Mouse (Mus musculus): ENCODE results near the gene Olfr675. TPM values are rescaled to one million over a fixed set of nuclear protein-coding genes. Genes with fewer than 3 reads are reported as not detected.

Olfr675 gene
- not detected for polyA plus RNA-seq (2014; fragmentation: Illumina TruSeq; extraction: RNeasy Lipid Tissue Mini Kit (QIAGEN cat#74804); ENCODE audit: insufficient read depth, low read depth, low replicate concordance)

GRCm38 (mm10) chr7:105028360-105028759 lies at the start of gene Olfr675:
Gene Olfr675, minus strand, starts transcription at chr7:105028460.

DNA sequence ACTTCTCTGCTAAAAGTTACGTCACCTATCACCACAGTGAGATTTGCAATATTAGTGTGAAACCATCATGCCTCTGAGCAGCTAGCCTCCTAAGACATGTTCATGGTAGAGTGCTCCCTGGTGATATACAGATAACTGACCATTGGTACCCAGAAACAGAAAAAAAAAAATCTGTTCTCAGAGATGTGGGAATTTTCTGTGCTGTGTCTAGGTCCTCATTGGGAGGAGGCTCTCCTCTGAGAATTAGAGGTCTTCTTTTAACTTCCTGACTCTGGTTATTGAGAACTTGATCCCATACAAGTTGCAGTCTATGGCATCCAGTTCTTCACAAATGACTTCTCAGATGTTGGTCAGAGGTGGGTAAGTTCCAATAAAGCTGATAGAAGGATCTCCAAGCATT lies 35.9 kb upstream of the Olfr675 start, which contains the start of gene Olfr678:
TSS of gene Olfr678 (plus strand) at position 301 of the 400 bp plus-strand sequence.

DNA sequence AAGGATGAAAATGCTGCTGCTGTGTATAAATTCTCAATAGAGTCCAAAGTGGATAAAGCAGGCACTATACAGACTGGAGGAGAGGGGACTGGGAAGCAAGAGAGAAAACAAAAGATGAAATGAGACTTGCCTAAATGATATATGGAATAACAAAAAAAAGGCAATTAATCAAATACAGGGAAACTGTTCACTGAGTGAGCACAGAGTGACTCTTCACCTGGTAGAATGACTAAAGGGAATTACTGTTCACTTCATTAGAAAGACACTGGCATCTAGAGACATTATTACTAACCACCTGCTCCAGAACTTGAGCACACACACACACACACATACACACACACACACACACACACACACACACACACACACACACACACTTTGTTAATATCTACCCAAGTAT lies 4.1 kb upstream of the Olfr675 start, which contains the start of gene Olfr676:
TSS of gene Olfr676 (plus strand) at position 301 of the 400 bp plus-strand sequence.

DNA sequence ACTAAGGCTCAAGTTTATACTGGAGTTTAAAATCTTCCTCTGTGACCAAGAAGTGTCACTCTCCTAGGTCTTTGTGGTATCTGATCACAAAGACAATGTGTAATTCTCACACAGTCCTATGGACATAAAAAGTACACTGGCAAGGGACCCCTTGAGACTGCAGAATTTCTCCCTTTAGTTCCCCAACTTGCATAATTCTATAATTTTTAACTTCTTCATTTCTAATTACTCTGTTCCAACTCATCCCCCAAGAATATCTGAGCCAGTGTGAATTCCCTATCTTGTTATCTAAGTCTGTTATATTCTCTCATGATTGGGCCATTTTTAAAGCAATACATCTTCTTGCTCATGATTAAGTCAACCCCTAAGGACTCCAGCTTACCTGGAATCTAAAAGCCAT lies 26.3 kb downstream of the Olfr675 start, which contains the start of gene Olfr672:
TSS of gene Olfr672 (minus strand) at position 101 of the 400 bp plus-strand sequence.

GRCm38 (mm10) chr7:104979026-104979425 lies 49.2 kb downstream of the Olfr675 start, which contains the start of gene Olfr671:
Gene Olfr671, minus strand, starts transcription at chr7:104979126.

Other genes with a start within 250 kb of the Olfr675 start
- not detected for gene Usp17lb, start 185.9 kb downstream of the Olfr675 start, polyA plus RNA-seq (2014; fragmentation: Illumina TruSeq; extraction: RNeasy Lipid Tissue Mini Kit (QIAGEN cat#74804); ENCODE audit: insufficient read depth, low read depth, low replicate concordance)
- gene Usp17la, start 171.5 kb downstream of the Olfr675 start, polyA plus RNA-seq (2014; fragmentation: Illumina TruSeq; extraction: RNeasy Lipid Tissue Mini Kit (QIAGEN cat#74804); ENCODE audit: insufficient read depth, low read depth, low replicate concordance) = not detected
- gene Olfr665, start 150.4 kb downstream of the Olfr675 start, polyA plus RNA-seq (2014; fragmentation: Illumina TruSeq; extraction: RNeasy Lipid Tissue Mini Kit (QIAGEN cat#74804); ENCODE audit: insufficient read depth, low read depth, low replicate concordance) = not detected
- not detected for gene Olfr666, start 132.5 kb downstream of the Olfr675 start, polyA plus RNA-seq (2014; fragmentation: Illumina TruSeq; extraction: RNeasy Lipid Tissue Mini Kit (QIAGEN cat#74804); ENCODE audit: insufficient read depth, low read depth, low replicate concordance)
- gene Olfr667, start 107.0 kb downstream of the Olfr675 start, polyA plus RNA-seq (2014; fragmentation: Illumina TruSeq; extraction: RNeasy Lipid Tissue Mini Kit (QIAGEN cat#74804); ENCODE audit: insufficient read depth, low read depth, low replicate concordance) = not detected
- gene Olfr668, start 100.4 kb downstream of the Olfr675 start, polyA plus RNA-seq (2014; fragmentation: Illumina TruSeq; extraction: RNeasy Lipid Tissue Mini Kit (QIAGEN cat#74804); ENCODE audit: insufficient read depth, low read depth, low replicate concordance) = not detected
- not detected for gene Olfr669, start 94.2 kb downstream of the Olfr675 start, polyA plus RNA-seq (2014; fragmentation: Illumina TruSeq; extraction: RNeasy Lipid Tissue Mini Kit (QIAGEN cat#74804); ENCODE audit: insufficient read depth, low read depth, low replicate concordance)
- gene Olfr670, start 65.8 kb downstream of the Olfr675 start, polyA plus RNA-seq (2014; fragmentation: Illumina TruSeq; extraction: RNeasy Lipid Tissue Mini Kit (QIAGEN cat#74804); ENCODE audit: insufficient read depth, low read depth, low replicate concordance) = not detected
- not detected for gene Olfr671, start 49.3 kb downstream of the Olfr675 start, polyA plus RNA-seq (2014; fragmentation: Illumina TruSeq; extraction: RNeasy Lipid Tissue Mini Kit (QIAGEN cat#74804); ENCODE audit: insufficient read depth, low read depth, low replicate concordance)
- gene Olfr672, start 26.4 kb downstream of the Olfr675 start, polyA plus RNA-seq (2014; fragmentation: Illumina TruSeq; extraction: RNeasy Lipid Tissue Mini Kit (QIAGEN cat#74804); ENCODE audit: insufficient read depth, low read depth, low replicate concordance) = not detected
- gene Olfr676, start 4.2 kb upstream of the Olfr675 start, polyA plus RNA-seq (2014; fragmentation: Illumina TruSeq; extraction: RNeasy Lipid Tissue Mini Kit (QIAGEN cat#74804); ENCODE audit: insufficient read depth, low read depth, low replicate concordance) = not detected
- gene Olfr677, start 22.9 kb upstream of the Olfr675 start, polyA plus RNA-seq (2014; fragmentation: Illumina TruSeq; extraction: RNeasy Lipid Tissue Mini Kit (QIAGEN cat#74804); ENCODE audit: insufficient read depth, low read depth, low replicate concordance) = not detected
- not detected for gene Olfr678, start 36.0 kb upstream of the Olfr675 start, polyA plus RNA-seq (2014; fragmentation: Illumina TruSeq; extraction: RNeasy Lipid Tissue Mini Kit (QIAGEN cat#74804); ENCODE audit: insufficient read depth, low read depth, low replicate concordance)
- not detected for gene Olfr679, start 52.7 kb upstream of the Olfr675 start, polyA plus RNA-seq (2014; fragmentation: Illumina TruSeq; extraction: RNeasy Lipid Tissue Mini Kit (QIAGEN cat#74804); ENCODE audit: insufficient read depth, low read depth, low replicate concordance)
- gene Olfr680-ps1, start 64.4 kb upstream of the Olfr675 start, polyA plus RNA-seq (2014; fragmentation: Illumina TruSeq; extraction: RNeasy Lipid Tissue Mini Kit (QIAGEN cat#74804); ENCODE audit: insufficient read depth, low read depth, low replicate concordance) = not detected
- not detected for gene Olfr681, start 88.4 kb upstream of the Olfr675 start, polyA plus RNA-seq (2014; fragmentation: Illumina TruSeq; extraction: RNeasy Lipid Tissue Mini Kit (QIAGEN cat#74804); ENCODE audit: insufficient read depth, low read depth, low replicate concordance)
- not detected for gene Olfr683, start 118.6 kb upstream of the Olfr675 start, polyA plus RNA-seq (2014; fragmentation: Illumina TruSeq; extraction: RNeasy Lipid Tissue Mini Kit (QIAGEN cat#74804); ENCODE audit: insufficient read depth, low read depth, low replicate concordance)
- gene Olfr684, start 135.2 kb upstream of the Olfr675 start, polyA plus RNA-seq (2014; fragmentation: Illumina TruSeq; extraction: RNeasy Lipid Tissue Mini Kit (QIAGEN cat#74804); ENCODE audit: insufficient read depth, low read depth, low replicate concordance) = not detected
- not detected for gene Olfr685, start 157.6 kb upstream of the Olfr675 start, polyA plus RNA-seq (2014; fragmentation: Illumina TruSeq; extraction: RNeasy Lipid Tissue Mini Kit (QIAGEN cat#74804); ENCODE audit: insufficient read depth, low read depth, low replicate concordance)
- gene Olfr686, start 179.0 kb upstream of the Olfr675 start, polyA plus RNA-seq (2014; fragmentation: Illumina TruSeq; extraction: RNeasy Lipid Tissue Mini Kit (QIAGEN cat#74804); ENCODE audit: insufficient read depth, low read depth, low replicate concordance) = not detected

Data from lung, adult 10 weeks (tissue).